Mouse (Mus musculus) ES-Bruce4 (cell line): ENCODE measurements around the gene Mrpl14. TPM values are rescaled to one million over a fixed set of nuclear protein-coding genes. Genes with fewer than 3 reads are reported as not detected.

Source experiments
- H3K27ac ChIP-seq: 2 replicates; pipeline ENCODE4 v1.5.1; 2012; ENCODE audit warnings: low read length, inconsistent platforms; ENCODE audit not compliant: insufficient read depth
- H3K27me3 ChIP-seq: 2 replicates; pipeline ENCODE4 v1.6.1; 2012; ENCODE audit warnings: mild to moderate bottlenecking, low read length, inconsistent platforms; ENCODE audit not compliant: control insufficient read depth, poor library complexity, insufficient read depth, severe bottlenecking
- H3K36me3 ChIP-seq: 2 replicates; pipeline ENCODE4 v1.6.1; 2012; ENCODE audit warnings: inconsistent platforms, mild to moderate bottlenecking, low read length, moderate library complexity; ENCODE audit not compliant: control insufficient read depth, poor library complexity, insufficient read depth, severe bottlenecking
- H3K4me1 ChIP-seq: one replicate; pipeline ENCODE4 v1.8.1; 2011; ENCODE audit warnings: low read length; ENCODE audit not compliant: control insufficient read depth, insufficient read depth
- H3K4me3 ChIP-seq: 2 replicates; pipeline ENCODE4 v1.5.1; 2011; ENCODE audit warnings: low read depth, mild to moderate bottlenecking, low read length
- H3K9ac ChIP-seq: 2 replicates; pipeline ENCODE4 v1.6.1; 2012; ENCODE audit warnings: low read depth, mild to moderate bottlenecking, inconsistent platforms; ENCODE audit not compliant: poor library complexity, severe bottlenecking
- H3K9me3 ChIP-seq: replicated peaks from 2 replicates; pipeline ENCODE4 v1.6.1; 2012; ENCODE audit warnings: mild to moderate bottlenecking, low read length, inconsistent platforms; ENCODE audit not compliant: control insufficient read depth, poor library complexity, insufficient read depth, severe bottlenecking
- CTCF ChIP-seq: IDR thresholded peaks from one replicate; pipeline ENCODE4 v1.8.1; 2011; ENCODE audit warnings: low read depth, low read length
- EP300 ChIP-seq: IDR thresholded peaks from 2 replicates; pipeline ENCODE4 v1.6.1; 2011; ENCODE audit warnings: low read depth, low read length; ENCODE audit not compliant: insufficient read depth
- POLR2A ChIP-seq: IDR thresholded peaks from one replicate; pipeline ENCODE4 v1.8.1; 2011; ENCODE audit warnings: low read length; ENCODE audit not compliant: insufficient read depth
- polyA plus RNA-seq: library from polyadenylated mRNA; stranded (reverse); fragments of >200 nt; gene quantifications from 2 replicates; pipeline ENCODE4 v1.2.4, GENCODE M21; 2011; ENCODE audit warnings: low read depth; ENCODE audit not compliant: missing spikeins, insufficient read depth, insufficient read length

Mrpl14 gene
- polyA plus RNA-seq: 31.8 and 42.7 TPM in 2 replicates

DNA sequence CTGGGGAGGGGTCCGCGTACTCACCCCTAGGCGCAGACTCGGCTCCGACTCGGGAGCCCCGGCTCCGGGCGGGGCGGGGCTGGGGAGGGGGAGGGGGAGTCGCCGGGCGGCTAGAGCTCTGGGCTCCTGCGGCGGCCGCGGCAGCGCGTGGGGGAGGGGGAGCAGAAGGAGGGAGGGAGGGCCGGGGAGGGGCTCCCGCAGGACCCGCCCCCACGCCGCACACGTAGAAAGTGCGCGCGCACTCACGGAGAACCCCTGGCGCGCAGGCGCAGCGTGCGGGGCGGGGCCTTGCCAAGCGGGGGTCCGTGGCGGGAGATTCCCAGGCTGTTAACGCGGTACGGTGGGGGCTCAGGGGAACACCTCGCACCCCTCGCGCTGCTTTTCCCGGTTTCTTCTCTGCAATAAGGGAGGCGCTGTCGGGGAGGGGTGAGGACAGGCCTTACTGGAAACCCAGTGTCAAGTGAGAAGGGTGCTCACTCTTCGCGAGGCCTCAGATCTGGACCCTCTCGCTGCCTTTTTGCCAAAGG is at the start of gene Mrpl14:
Gene Mrpl14, plus strand, starts transcription at position 230 of the 527 bp plus-strand sequence.
- Histone ChIP-seq H3K27me3 (no peaks in the 10 kb centered on the region), H3K4me1 (peaks cover 2% of the 10 kb centered on the region), H3K9me3 (no peaks in the 10 kb centered on the region), H3K9ac (peak within 1 kb of the TSS; percentile 88), H3K4me3 (peak within 1 kb of the TSS; percentile 82), H3K36me3 (no peaks in the 10 kb centered on the region), H3K27ac (peak within 1 kb of the TSS; percentile 13)
- TF ChIP-seq EP300: 0 out of 2 replicates have a peak, but pooled peaks have one; percentile 21
- TF ChIP-seq POLR2A: no peak

DNA sequence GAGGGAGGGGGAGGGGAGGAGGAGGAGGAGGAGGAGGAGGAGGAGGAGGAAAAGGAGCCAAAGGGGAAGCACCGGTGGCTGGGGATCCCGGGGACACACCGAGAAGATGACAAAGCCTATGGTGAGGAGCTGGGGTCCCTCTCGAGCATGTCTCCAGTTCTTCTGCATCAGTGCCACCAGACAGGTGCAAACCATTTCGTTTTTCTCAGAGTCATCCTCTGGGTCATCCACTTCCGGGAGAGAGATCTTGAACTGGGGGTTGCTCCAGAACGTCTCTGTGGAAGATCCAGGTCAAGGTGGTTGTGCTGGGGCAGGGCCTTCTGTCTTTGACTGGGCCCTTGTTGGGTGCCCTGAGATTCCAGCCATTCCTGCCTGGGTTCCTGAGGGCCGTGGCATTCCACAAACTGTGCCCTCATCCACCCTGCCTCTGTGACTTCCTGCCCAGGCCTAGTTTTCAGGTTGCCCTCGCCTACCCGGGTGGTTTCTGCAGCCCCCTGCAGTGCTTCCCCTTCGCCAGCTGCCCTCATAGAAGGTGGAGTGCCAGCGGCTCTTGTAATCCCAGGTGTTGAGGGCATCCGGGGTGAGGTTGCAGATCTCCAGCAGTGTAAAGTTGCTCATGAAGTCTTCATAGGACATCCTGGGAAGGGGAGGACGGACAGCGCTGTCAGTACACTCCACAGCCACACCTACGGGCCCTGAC is 47.4 kb upstream of the Mrpl14 start:
- Histone ChIP-seq H3K36me3 (no peaks in the 10 kb centered on the region), H3K4me1 (no peaks in the 10 kb centered on the region), H3K27ac (no peak overlapping the region), H3K4me3 (no peak overlapping the region), H3K27me3 (no peaks in the 10 kb centered on the region), H3K9ac (no peak overlapping the region), H3K9me3 (no peaks in the 10 kb centered on the region)
- TF ChIP-seq POLR2A (no peak), CTCF (no peak), EP300 (no peak)

DNA sequence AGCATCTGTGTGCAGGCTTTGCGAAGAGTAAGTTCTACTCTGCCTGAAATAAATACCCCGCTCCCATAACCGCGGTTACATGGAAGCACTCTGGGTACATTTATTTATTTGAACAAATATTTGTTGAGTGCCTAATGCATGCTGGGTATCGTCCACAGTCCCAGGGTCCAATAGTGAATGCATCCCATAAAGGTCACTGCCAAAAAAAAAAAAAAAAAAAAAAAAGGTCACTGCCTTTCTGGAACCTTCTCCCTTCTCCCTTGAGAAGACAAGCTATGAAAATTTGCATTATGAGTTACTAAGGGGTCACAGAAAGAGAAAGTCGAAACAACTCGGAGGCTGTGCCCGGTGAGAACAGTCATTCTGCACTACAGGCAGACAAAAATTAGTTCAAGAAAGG is 44.1 kb upstream of the Mrpl14 start:
- TF ChIP-seq POLR2A: no peak
- TF ChIP-seq EP300: no peak
- TF ChIP-seq CTCF: no peak
- Histone ChIP-seq H3K9me3 (0 out of 2 replicates have a peak, but pooled peaks cover 5% of the 10 kb centered on the region), H3K36me3 (no peaks in the 10 kb centered on the region)

DNA sequence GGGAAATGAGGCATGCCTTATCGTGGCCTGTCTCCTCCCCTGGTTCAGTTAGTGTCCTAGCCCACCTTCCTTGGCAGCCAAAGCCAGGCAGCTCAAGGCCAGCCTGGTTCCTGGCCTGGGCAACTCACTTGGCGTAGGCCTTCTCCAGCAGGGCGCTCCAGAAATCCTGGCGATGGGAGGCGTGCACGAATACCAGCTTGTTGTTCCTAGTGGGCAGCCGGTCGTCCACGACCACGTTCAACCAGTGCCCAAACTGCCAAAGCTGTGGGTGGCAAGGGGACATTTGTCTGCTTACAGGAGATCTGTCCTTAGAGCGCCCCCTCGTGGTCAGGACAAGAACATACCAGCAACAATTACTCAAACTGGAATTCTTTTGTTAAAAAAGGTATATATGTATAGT is 43.4 kb upstream of the Mrpl14 start:
- Histone ChIP-seq H3K4me1 (no peaks in the 10 kb centered on the region), H3K4me3 (peak overlapping the region; percentile 41), H3K36me3 (no peaks in the 10 kb centered on the region), H3K9me3 (0 out of 2 replicates have a peak, but pooled peaks cover 5% of the 10 kb centered on the region), H3K27ac (no peak overlapping the region), H3K9ac (0 out of 2 replicates have a peak overlapping the region, but pooled peaks have one; percentile 1), H3K27me3 (no peaks in the 10 kb centered on the region)
- peak; percentile 63 for TF ChIP-seq CTCF
- TF ChIP-seq EP300: no peak
- no peak for TF ChIP-seq POLR2A

More for the DNA sequence above, 44.1 kb upstream of the Mrpl14 start:
- H3K9ac ChIP-seq: no peak overlapping the region
- no peak overlapping the region for H3K27ac ChIP-seq
- H3K4me3 ChIP-seq: no peak overlapping the region
- H3K27me3 ChIP-seq: no peaks in the 10 kb centered on the region
- no peaks in the 10 kb centered on the region for H3K4me1 ChIP-seq

DNA sequence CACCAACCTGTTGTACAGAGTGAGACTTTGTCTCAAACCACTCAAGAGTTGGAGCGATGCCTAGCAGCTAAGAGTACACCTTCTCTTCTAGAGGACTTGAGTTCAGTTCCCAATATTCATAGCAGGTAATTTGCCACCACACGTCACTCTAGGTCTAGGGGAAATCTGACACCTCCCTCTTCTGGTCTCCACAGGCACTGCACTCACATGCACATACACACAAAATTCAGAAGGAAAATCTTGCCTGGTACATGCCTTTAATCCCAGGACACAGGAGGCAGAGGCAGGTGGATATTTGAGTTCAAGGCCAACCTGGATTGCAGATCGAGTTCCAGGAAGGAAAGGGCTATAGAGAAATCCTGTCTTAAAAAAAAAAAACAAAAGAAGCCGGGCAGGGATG is 41.9 kb upstream of the Mrpl14 start:
- Histone ChIP-seq H3K36me3 (no peaks in the 10 kb centered on the region), H3K27ac (no peak overlapping the region), H3K9ac (no peak overlapping the region), H3K27me3 (no peaks in the 10 kb centered on the region), H3K9me3 (0 out of 2 replicates have a peak, but pooled peaks cover 5% of the 10 kb centered on the region), H3K4me1 (no peaks in the 10 kb centered on the region), H3K4me3 (no peak overlapping the region)
- TF ChIP-seq EP300: no peak
- no peak for TF ChIP-seq POLR2A
- TF ChIP-seq CTCF: no peak

DNA sequence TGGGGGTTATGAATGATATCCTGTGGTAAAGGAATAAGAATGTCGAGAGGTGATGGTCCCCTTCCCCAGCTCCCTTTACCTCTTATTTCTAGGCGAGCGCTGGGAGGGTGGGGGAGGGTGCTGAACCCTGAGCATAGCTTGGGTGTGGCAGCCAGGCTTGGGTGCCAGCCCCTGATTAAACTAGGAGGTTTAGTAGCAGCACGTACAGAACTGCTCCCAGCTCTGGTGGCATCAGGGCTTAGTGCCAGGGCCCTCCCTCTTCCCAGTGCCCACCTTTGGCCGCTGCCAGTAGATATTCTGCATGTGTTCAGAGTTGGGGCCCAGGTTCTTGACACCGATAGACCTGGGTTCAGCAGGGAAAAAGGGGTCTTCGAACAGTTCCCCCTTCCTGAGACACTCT is 32.9 kb upstream of the Mrpl14 start:
- H3K9ac ChIP-seq: no peak overlapping the region
- H3K4me3 ChIP-seq: no peak overlapping the region
- no peak overlapping the region for H3K27ac ChIP-seq
- no peaks in the 10 kb centered on the region for H3K36me3 ChIP-seq
- H3K4me1 ChIP-seq: no peaks in the 10 kb centered on the region
- TF ChIP-seq POLR2A (no peak), CTCF (no peak), EP300 (no peak)
- H3K27me3 ChIP-seq: no peaks in the 10 kb centered on the region
- no peaks in the 10 kb centered on the region for H3K9me3 ChIP-seq
